Mouse (Mus musculus) liver, adult 2 months (tissue): Measurements from ENCODE around the gene Atp11b. TPM values are rescaled to one million over a fixed set of nuclear protein-coding genes. Genes with fewer than 3 reads are reported as not detected.

Experiments
- DNase-seq: peaks from one replicate; pipeline ENCODE4 v3.0.0-alpha.2; 2011; ENCODE audit warnings: low read depth, low spot score; ENCODE audit errors: extremely low read depth
- H3K27ac ChIP-seq: fragments of 200-500 bp; replicated peaks from 2 replicates; pipeline ENCODE4 v1.5.1; 2012; ENCODE audit warnings: low read depth, mild to moderate bottlenecking, control low read depth, inconsistent platforms, low read length; ENCODE audit not compliant: insufficient read depth
- H3K27me3 ChIP-seq: fragments of 200-500 bp; 2 replicates; pipeline ENCODE4 v1.6.1; 2012; ENCODE audit warnings: mild to moderate bottlenecking, moderate library complexity, low read length, inconsistent platforms; ENCODE audit not compliant: control insufficient read depth, insufficient read depth
- H3K36me3 ChIP-seq: fragments of 200-500 bp; 2 replicates; pipeline ENCODE4 v1.6.1; 2012; ENCODE audit warnings: low read length, inconsistent platforms; ENCODE audit not compliant: control insufficient read depth, insufficient read depth
- H3K4me1 ChIP-seq: fragments of 200-500 bp; 2 replicates; pipeline ENCODE4 v1.6.1; 2011; ENCODE audit warnings: low read length; ENCODE audit not compliant: control insufficient read depth, insufficient read depth
- H3K4me3 ChIP-seq: fragments of 200-500 bp; 2 replicates; pipeline ENCODE4 v1.5.1; 2011; ENCODE audit warnings: low read depth, mild to moderate bottlenecking, control low read depth, low read length, moderate library complexity; ENCODE audit not compliant: insufficient read depth
- H3K79me2 ChIP-seq: fragments of 200-500 bp; 2 replicates; pipeline ENCODE4 v1.6.1; 2012; ENCODE audit warnings: inconsistent platforms, mild to moderate bottlenecking, low read length, moderate library complexity; ENCODE audit not compliant: control insufficient read depth, insufficient read depth
- H3K9ac ChIP-seq: fragments of 200-500 bp; 2 replicates; pipeline ENCODE4 v1.6.1; 2012; ENCODE audit warnings: low read depth, mild to moderate bottlenecking, control low read depth, inconsistent platforms, low read length
- CTCF ChIP-seq: fragments of 200-500 bp; IDR thresholded peaks from 2 replicates; pipeline ENCODE4 v1.5.1; 2011; ENCODE audit warnings: low read depth, low read length, control low read depth
- POLR2A ChIP-seq: fragments of 200-500 bp; IDR thresholded peaks from 2 replicates; pipeline ENCODE4 v1.6.1; 2011; ENCODE audit warnings: low read length, control low read depth; ENCODE audit not compliant: insufficient read depth; ENCODE audit errors: extremely low read depth
- WGBS: fragments of 180-500 bp; shearing (Covaris S2); methylation state at CpG from one replicate; pipeline ENCODE4 v1.1.7; 2018; 5-methylcytosine and 5-hydroxymethylcytosine counted together
- polyA plus RNA-seq: library from polyadenylated mRNA; depleted of rRNA; stranded (reverse); fragments of >200 nt; gene quantifications from 2 replicates; pipeline ENCODE4 v1.2.3, GENCODE M21; 2012; rRNA removed
- total RNA-seq: library from RNA; depleted of rRNA; stranded (reverse); fragments of >200 nt; gene quantifications from 2 replicates; pipeline ENCODE4 v1.2.3, GENCODE M21; 2014; rRNA removed

Gene Atp11b
- total and polyA plus RNA-seq, 2 experiments: 8.2 to 34.0 TPM

DNA sequence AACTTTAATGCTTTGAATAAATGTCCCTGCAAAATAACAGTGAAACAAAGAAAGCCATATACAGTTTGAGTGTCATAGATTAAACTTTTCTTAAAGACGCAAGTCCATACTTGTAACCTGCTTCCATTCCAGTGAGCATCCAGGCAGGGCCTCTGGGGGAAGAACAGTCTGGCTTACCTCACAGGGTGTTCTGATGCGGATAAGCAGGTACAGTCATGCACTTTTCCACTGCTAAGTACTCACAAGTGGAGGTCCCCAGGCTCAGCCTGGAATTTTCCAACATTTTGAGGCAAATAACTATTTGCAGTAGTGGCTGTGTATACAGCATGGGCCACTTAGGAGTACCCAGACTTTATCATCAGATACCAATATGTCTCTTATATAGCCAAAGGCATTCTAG is 144.0 kb downstream of the Atp11b start:
- Histone ChIP-seq H3K36me3 (peaks cover 24% of the 10 kb centered on the region), H3K9ac (no peak overlapping the region), H3K27ac (no peak overlapping the region), H3K79me2 (peaks cover 9% of the 10 kb centered on the region; the same call in 1 of the 2 replicates), H3K27me3 (no peaks in the 10 kb centered on the region), H3K4me3 (no peak overlapping the region), H3K4me1 (peaks cover 4% of the 10 kb centered on the region; the same call in 1 of the 2 replicates)
- TF ChIP-seq POLR2A (no peak), CTCF (no peak)
- WGBS: 96% methylated on average over 2 of the region's 2 CpGs
- no peak for DNase-seq

DNA sequence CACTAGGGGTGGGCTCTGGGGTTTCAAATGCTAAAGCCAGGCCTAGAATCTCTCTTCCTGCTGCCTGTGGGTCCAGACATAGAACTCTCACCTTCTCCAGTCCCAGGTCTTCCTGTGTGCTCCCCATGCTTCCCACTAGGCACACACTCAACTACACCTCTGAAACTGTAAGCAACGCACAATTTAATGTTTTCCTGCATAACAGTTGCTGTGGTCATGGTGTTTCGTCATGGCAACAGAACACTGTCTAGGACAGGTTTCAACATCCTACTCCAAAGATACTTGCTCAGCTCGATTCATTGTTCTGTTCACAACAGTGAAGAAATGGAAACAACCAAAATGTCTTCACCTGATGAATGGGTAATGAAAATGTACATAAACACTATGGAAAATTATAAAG is 145.2 kb downstream of the Atp11b start:
- WGBS: 91% methylated on average over 3 of the region's 3 CpGs
- Histone ChIP-seq H3K27ac (no peak overlapping the region), H3K79me2 (peaks cover 9% of the 10 kb centered on the region; the same call in 1 of the 2 replicates), H3K36me3 (peaks cover 29% of the 10 kb centered on the region), H3K4me1 (peaks cover 6% of the 10 kb centered on the region; the same call in 1 of the 2 replicates), H3K27me3 (no peaks in the 10 kb centered on the region), H3K9ac (no peak overlapping the region), H3K4me3 (no peak overlapping the region)
- no peak for DNase-seq
- TF ChIP-seq POLR2A (no peak), CTCF (no peak)

DNA sequence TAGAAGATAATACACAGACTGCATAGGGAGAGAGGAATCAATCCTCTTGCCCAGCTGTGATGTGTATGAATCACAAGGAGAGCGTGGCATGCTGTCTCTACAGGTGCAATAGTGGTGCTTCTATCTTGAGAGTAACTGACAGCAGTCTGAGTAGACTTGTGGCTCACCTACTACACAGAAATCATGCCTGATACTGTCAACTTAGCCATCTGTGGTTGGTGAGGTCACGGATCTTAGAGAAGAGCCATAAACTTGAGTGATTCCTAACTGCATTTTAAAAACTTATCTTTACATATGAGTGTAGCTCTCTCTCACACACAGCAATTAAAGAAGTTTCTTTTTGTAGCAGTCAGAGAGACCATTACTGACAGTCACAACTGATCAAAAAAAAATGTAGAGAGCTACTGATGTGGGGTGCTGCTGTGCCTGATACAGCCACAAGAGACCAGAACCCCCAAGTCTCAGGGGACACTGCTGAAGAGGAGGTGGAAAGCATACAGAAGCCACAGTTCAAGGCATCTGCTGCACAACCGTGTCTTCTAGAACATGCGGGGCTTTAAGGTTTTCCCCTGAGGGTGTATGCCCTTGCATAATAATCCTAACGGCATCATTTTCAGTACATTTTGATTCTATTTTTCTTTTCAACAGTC is 146.8 kb downstream of the Atp11b start:
- H3K9ac ChIP-seq: no peak overlapping the region
- DNase-seq: no peak
- no peak overlapping the region for H3K4me3 ChIP-seq
- H3K36me3 ChIP-seq: peaks cover 29% of the 10 kb centered on the region
- H3K79me2 ChIP-seq: peaks cover 12% of the 10 kb centered on the region; the same call in 1 of the 2 replicates
- TF ChIP-seq POLR2A (no peak), CTCF (no peak)
- H3K27ac ChIP-seq: no peak overlapping the region
- 97% methylated on average over 5 of the region's 5 CpGs for WGBS
- H3K27me3 ChIP-seq: no peaks in the 10 kb centered on the region
- H3K4me1 ChIP-seq: peaks cover 7% of the 10 kb centered on the region; the same call in 1 of the 2 replicates

Other genes with a start within 250 kb of the Atp11b start
- 49.3 and 61.1 TPM in 2 replicates for gene Dcun1d1, start 183.3 kb downstream of the Atp11b start, total RNA-seq
- gene Dcun1d1, start 183.3 kb downstream of the Atp11b start, polyA plus RNA-seq: 10.2 and 12.7 TPM in 2 replicates
- 44.0 and 49.7 TPM in 2 replicates for gene Mccc1, start 246.6 kb downstream of the Atp11b start, total RNA-seq
- gene Mccc1, start 246.6 kb downstream of the Atp11b start, polyA plus RNA-seq: 25.3 and 26.3 TPM in 2 replicates